Mouse (Mus musculus): ENCODE data around the gene Lrg1. TPM values are rescaled to one million over a fixed set of nuclear protein-coding genes. Genes with fewer than 3 reads are reported as not detected.

Gene Lrg1
- total RNA-seq (2023), result not detected

DNA sequence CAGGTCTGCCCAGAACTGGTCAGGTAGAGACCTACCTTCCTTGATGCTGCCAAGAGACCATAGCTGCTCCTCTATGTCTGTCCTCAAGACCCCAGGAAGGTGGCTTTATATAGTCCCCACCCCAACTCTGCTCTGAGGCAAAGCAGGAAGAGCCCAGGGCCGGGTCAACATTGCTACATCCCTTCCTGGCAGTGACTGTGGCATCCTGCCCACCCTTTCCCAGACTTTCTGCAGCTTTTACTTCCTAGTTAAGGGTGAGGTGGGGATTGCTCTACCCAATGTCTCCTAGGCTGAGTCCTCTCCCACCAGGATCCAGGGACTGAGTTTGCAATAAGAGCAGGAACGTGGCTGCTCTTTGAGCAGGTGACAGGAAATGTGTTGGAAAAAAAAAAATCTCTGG, at the start of gene Lrg1:
TSS of gene Lrg1 (minus strand) at position 176 of the 400 bp plus-strand sequence.

DNA sequence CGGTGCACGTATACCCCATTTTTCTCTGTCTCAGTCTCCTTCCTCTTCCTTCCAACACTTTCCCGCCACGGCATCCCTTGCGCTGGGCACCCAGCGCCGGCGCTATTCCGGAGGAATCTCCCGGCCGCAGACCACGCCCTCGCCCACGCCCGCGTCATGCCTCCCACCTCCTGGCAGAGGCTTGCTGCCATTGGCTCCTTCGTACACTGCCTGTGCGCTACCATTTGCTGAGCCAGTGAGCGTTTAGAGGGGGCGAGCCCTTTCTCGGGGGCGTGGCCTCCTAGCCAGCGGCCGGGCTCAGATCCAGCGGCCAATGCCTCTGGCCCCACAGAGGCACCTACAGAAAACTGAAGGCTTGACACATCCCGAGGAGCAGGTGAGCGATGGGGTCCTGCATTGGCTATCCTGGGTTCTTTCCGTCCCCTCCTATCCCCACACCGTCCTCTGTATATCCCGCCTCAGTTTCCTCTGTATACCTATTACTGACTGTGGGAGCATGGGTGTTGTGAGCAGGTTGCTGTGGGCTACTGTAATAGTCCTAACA, 40.5 kb upstream of the Lrg1 start, which contains the start of gene Tnfaip8l1:
TSS of gene Tnfaip8l1 (plus strand) at position 247 of the 544 bp plus-strand sequence.

DNA sequence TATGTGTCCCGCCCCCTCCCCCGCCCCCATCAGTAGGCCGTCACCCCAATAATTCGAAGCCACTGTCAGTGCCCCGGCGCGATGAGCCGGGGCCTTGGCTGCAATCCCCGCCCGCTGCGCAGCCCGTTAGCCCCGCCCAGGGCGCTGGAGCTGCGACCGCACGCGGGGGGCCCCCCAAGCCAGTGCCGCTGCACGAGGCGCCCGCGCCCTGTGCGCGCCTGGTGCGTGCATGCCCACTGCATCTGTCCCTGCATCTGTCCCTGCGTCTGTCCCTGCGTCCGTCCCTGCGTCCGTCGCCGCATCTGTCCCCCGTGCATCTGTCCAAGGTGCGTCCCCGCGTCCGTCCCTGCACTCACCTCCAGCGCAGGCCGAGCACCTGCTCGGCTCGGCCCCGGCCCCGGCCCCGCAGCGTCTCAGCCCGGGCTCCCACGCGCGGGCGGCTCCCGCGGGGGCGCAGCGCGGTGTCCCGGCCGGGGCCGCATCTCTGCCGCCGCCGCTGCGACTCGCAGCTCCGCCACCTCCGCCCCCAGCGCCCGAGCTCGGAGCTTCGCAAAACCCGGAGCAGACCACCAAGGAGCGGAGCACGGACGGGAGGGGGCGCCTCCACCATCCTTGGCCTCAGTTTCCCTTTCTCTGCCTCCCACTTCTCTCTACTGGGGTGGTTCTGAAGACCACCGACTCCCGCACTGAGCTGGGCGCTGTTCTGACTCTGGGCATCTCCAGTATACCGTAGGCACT, 18.2 kb upstream of the Lrg1 start, which contains the start of gene Sema6b:
TSS of gene Sema6b (minus strand) at position 486 of the 738 bp plus-strand sequence.

DNA sequence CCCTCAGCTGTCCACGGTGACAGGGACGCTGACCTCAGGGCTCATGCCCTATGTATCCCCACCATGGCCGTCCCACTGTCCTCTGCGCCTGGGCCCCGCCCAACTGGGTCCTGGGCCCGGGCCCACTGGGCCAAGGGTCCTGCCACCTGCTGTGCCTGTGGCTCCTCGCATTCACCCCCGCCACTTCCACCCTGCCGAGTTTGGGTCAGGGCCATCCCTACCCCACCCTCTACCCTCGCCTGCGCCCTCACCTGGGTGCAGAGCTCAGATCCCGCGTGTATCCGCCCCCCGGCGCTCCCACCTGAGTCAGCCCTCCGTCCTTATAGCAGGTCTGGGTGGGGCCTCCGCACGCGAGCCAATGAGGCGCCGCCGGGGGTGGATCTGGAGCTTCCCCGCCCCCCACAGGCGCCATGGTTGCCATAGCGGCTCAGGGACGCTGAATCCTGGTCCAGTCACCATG, 4.5 kb downstream of the Lrg1 start, which contains the start of gene Plin5:
TSS of gene Plin5 (minus strand) at position 346 of the 460 bp plus-strand sequence.

DNA sequence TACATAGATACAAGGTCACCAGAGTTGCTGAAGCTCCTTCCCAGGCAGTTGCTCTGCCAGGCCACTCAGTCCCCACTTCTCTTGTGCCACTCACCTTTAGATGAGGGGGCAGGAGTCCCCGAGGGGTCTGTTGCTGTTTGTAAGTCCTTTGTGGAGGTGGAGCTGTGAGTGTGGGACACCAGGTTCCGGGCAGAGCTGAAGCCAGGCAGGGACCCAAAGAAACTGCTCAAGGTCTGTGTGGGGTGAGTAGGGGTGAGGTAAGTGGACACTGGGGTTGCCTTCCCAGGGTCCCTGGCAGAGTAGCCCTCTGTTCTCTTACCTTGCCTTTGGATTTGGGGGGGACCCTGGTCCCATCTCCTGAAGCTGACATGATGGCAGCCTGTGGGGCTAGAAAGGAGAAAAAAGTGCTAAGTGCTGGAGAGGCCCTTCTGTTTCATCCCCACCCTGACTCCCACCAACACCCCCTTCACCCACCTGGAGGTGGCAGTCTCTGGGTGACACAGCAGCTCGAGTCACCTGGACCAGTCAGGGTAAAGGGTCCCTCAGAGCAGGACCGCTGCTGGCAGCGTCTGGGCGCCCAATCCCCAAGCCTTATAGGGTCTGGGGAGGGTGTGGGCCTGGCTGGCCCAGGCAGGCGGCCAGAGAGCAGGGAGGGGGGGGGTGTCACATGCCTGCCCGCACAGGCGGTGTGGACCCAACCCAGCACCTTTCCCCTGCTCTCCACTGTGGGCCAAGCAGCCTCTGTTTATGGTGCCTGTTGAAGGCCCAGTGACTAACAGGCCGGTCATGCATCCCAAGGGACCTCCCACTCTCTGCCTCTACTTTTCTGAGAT, 12.4 kb downstream of the Lrg1 start, which contains the start of gene Plin4:
TSS of gene Plin4 (minus strand) at position 585 of the 833 bp plus-strand sequence.

DNA sequence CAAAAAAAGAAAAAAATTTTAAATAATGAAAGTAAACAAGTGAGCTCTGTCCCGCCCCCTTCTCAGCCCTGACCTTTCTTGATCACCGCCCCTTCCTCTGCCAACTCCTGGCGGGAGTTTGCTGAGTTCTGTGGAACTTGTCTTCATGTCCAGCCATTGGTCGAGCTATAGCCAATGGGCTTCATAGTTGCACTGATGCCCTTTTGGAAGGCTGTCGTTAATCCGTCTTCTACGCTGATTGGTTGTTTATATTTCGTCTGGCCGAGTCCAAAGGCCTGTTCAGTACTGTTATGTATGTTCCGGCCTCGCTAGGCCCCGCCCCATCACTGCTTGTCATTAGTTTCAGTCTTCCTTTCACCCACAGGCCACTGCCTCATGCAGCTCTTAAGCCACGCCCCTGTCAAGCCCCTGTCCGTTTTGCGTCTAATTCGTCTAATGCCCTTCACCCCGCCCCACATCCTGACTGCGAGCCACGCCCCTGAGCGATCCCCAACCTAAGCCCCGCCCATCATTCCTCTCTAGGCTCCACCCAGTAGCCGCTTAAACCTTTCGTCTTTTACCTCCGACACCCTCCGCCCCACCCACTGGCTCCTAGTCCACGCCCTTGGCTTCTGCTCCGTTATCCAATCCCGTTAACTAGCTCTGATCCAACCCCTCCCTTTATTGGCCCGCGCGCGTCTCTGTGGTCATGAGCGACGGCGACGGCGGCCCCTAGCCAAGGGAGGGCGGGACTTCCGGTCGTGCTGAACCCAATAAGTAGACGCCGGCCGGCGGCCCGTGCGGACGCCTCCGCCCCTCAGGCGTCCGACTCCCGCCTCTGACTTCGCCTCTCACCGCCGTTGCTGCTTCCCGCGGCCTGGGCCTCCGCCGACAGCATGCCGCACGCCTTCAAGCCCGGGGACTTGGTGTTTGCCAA, 42.7 kb downstream of the Lrg1 start, which contains the start of gene Hdgfl2:
TSS of gene Hdgfl2 (plus strand) at position 755 of the 916 bp plus-strand sequence.

DNA sequence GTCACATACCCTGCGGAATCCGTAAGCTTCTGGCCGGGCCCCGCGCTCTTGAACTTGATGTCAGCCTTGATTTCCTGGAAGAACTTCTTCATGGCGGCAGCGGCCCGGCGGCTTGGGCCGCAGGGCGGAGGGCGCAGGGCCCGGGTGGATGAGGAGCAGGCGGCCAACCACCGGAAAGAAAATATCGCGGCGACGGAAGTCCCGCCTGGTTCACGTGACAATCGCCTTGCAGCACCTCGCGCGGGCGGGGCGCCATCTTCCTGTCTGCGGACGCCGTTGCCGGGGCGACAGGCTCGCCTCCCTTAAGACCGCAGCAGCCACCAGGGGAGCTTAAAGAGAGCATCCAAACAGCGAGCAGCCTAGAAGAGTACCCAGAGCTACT, 47.0 kb downstream of the Lrg1 start, which contains the start of gene Ubxn6:
TSS of gene Ubxn6 (minus strand) at position 202 of the 382 bp plus-strand sequence.

Other genes with a start within 250 kb of the Lrg1 start
- gene Zfp119a, start 243.1 kb downstream of the Lrg1 start, total RNA-seq (2023), result 10 to 100 TPM; 10.6 to 15.7 TPM
- 10 to 100 TPM; 22.5 to 26.0 TPM for gene Zfp959, start 229.9 kb downstream of the Lrg1 start, total RNA-seq (2023)
- 1 to 10 TPM; 5.8 to 7.4 TPM for gene Zfp119b, start 172.5 kb downstream of the Lrg1 start, total RNA-seq (2023)
- gene Ebi3, start 169.4 kb downstream of the Lrg1 start, total RNA-seq (2023), result 10 to 100 TPM; 14.8 to 16.0 TPM
- gene Yju2, start 162.9 kb downstream of the Lrg1 start, total RNA-seq (2023), result 10 to 100 TPM; 50.3 to 58.0 TPM
- gene Shd, start 151.5 kb downstream of the Lrg1 start, total RNA-seq (2023), result 1 to 10 TPM; 1.6 to 5.1 TPM
- gene Fsd1, start 135.5 kb downstream of the Lrg1 start, total RNA-seq (2023), result not detected
- gene Stap2, start 116.4 kb downstream of the Lrg1 start, total RNA-seq (2023), result under 1 TPM; 0.44 to 0.50 TPM
- 10 to 100 TPM; 62.8 to 82.7 TPM for gene Mpnd, start 116.3 kb downstream of the Lrg1 start, total RNA-seq (2023)
- 100 to 1,000 TPM in 1 of 2 experiments, 10 to 100 TPM in 1; 90.7 to 101 TPM for gene Sh3gl1, start 85.4 kb downstream of the Lrg1 start, total RNA-seq (2023)
- gene Chaf1a, start 81.6 kb downstream of the Lrg1 start, total RNA-seq (2023), result 1 to 10 TPM; 2.9 to 3.3 TPM
- gene Ubxn6, start 47.0 kb downstream of the Lrg1 start, total RNA-seq (2023), result 10 to 100 TPM; 55.0 to 65.0 TPM
- 100 to 1,000 TPM; 121 to 127 TPM for gene Hdgfl2, start 42.4 kb downstream of the Lrg1 start, total RNA-seq (2023)
- not detected for gene Plin4, start 12.2 kb downstream of the Lrg1 start, total RNA-seq (2023)
- not detected for gene Plin5, start 4.4 kb downstream of the Lrg1 start, total RNA-seq (2023)
- gene Sema6b, start 18.3 kb upstream of the Lrg1 start, total RNA-seq (2023), result under 1 TPM; 0.87 to 0.92 TPM
- under 1 TPM; 0.33 to 0.46 TPM for gene Tnfaip8l1, start 40.5 kb upstream of the Lrg1 start, total RNA-seq (2023)
- gene Mydgf, start 61.9 kb upstream of the Lrg1 start, total RNA-seq (2023), result 10 to 100 TPM; 45.9 to 46.6 TPM
- 10 to 100 TPM; 53.3 to 54.6 TPM for gene Dpp9, start 96.9 kb upstream of the Lrg1 start, total RNA-seq (2023)
- 10 to 100 TPM; 31.8 to 31.9 TPM for gene Fem1a, start 134.8 kb upstream of the Lrg1 start, total RNA-seq (2023)
- 10 to 100 TPM; 25.3 to 27.6 TPM for gene Ticam1, start 154.8 kb upstream of the Lrg1 start, total RNA-seq (2023)
- gene Plin3, start 170.9 kb upstream of the Lrg1 start, total RNA-seq (2023), result 10 to 100 TPM; 16.4 to 18.5 TPM
- not detected for gene Arrdc5, start 178.3 kb upstream of the Lrg1 start, total RNA-seq (2023)
- 10 to 100 TPM in 1 of 2 experiments, 1 to 10 TPM in 1; 7.8 to 10.9 TPM for gene Uhrf1, start 181.3 kb upstream of the Lrg1 start, total RNA-seq (2023)
- 10 to 100 TPM; 70.4 to 70.5 TPM for gene Kdm4b, start 204.1 kb upstream of the Lrg1 start, total RNA-seq (2023)

All from B cell, adult 67 days (primary cell).